Mouse (Mus musculus) megakaryocyte, embryonic 14.5 days (primary cell): ENCODE data around the gene Fam76b.

Experiments used
- FLI1 ChIP-seq: IDR thresholded peaks from 2 replicates; pipeline ENCODE4 v1.6.1; 2012; ENCODE audit warnings: low read length, inconsistent platforms, mixed read lengths
- GATA1 ChIP-seq: IDR thresholded peaks from 3 replicates; pipeline ENCODE4 v1.6.1; 2012; ENCODE audit warnings: mixed read lengths, low read length, inconsistent platforms, borderline replicate concordance

DNA sequence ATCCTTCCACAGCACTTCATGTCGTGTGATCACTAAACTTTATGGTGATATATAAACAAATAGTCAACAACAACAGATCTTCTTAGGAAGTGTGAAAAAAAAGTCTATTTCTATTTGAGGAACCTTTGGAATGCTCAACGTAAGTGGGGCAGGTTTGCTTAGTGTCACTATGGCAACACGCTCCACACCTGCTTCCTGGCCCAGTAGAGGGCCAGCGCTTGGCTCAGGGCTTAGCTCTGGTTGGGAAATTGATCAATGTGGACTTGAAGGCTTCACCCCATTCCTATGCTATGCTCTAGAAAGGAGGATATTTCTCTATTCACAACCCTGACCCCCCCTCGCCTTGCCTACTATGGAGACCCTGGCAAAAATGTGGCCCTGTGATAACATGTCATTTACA, 62.7 kb downstream of the Fam76b start:
- TF ChIP-seq FLI1 (no peak), GATA1 (no peak)
